In the genomic region with DNA sequence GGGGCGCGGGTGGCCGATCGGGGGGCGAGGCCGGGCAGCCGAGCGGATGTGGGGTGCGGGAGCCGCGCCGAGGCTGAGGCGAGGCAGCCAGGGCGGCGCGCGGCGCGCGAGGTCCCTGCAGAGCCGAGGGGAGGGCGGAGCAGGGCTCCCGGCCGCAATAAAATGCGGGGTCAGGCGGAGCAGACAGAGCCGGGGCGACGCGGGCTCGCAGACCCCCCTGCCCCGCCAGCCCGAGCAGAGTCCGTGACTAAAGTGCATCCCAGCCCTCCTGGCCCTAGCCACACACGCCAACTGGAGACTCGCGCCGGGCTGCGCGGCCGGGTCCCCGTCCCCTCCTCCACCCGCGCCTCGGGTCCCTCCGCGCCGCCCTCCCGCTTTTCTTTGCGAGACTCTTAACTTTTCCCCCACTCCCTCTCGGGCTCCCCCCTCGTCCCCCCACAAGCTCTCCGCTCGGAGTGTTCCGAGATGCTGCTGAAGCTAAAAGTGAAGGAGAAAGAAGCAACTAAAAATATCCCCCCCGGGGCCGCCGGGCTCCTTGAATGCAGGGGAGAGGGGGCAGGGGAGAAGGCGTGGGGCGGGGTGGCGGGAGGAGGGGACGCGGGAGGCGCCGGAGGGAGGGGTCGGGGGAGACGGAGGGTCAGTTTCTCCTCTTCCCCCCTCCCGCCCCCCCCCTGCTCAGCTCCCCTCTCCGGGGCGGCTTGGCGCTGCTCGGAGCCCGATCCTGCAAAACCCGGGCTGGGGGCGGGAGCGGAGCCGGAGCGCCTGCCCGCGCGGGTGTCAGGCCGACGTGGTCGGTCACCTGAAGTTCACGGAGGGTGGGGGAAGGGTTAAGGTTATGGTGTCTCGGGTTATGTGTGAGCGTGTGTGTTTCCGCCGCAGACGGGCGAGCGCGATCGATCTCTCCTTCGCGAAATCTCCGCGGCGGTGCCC, we compare ENCODE assay signal across 8 mouse cellular contexts. TPM values are rescaled to one million over a fixed set of nuclear protein-coding genes. Genes with fewer than 3 reads are reported as not detected.
DNase-seq lines count a peak whose midpoint lies in the region; ATAC-seq and TF ChIP-seq lines count a peak whose summit lies in the region.

No protein-coding gene starts in this region.

- no peak for TF ChIP-seq CTCF in bone marrow macrophage, adult 2 months (IDR thresholded peaks at IDR 0.05; ENCODE audit: low read depth, low read length)

- no peaks in the 10 kb centered on the region for H3K4me1 ChIP-seq in bone marrow macrophage, adult 2 months (ENCODE audit: control insufficient read depth, insufficient read depth, low read length)
- H3K4me1 ChIP-seq in forebrain, embryonic 10.5 days: peaks cover 51% of the 10 kb centered on the region
- peaks cover 25% of the 10 kb centered on the region for H3K4me1 ChIP-seq in heart, embryonic 15.5 days (replicated peaks)
- 0 out of 2 replicates have a peak, but pooled peaks cover 2% of the 10 kb centered on the region for H3K4me1 ChIP-seq in liver, embryonic 15.5 days (replicated peaks)
- H3K4me1 ChIP-seq in neural tube, embryonic 12.5 days: peaks cover 33% of the 10 kb centered on the region

- peak; percentile 78 for ATAC-seq in heart, embryonic 15.5 days (replicated peaks; ENCODE audit: insufficient number of reproducible peaks, insufficient read depth, low FRiP score, low read depth)
- peak; percentile 51 for ATAC-seq in liver, embryonic 15.5 days (ENCODE audit: insufficient read depth)
- ATAC-seq in neural tube, embryonic 12.5 days (ENCODE audit: low FRiP score, low read depth): peak; percentile 86

- H3K4me3 ChIP-seq in bone marrow macrophage, adult 2 months (ENCODE audit: insufficient read depth, low read length): peak overlapping the region; percentile 87
- H3K4me3 ChIP-seq in forebrain, embryonic 10.5 days: peak overlapping the region; percentile 86
- H3K4me3 ChIP-seq in heart, embryonic 15.5 days: peak overlapping the region; percentile 95
- H3K4me3 ChIP-seq in liver, embryonic 15.5 days (replicated peaks): peak overlapping the region; percentile 64
- peak overlapping the region; percentile 96 for H3K4me3 ChIP-seq in neural tube, embryonic 12.5 days

- H3K9me3 ChIP-seq in forebrain, embryonic 10.5 days: no peaks in the 10 kb centered on the region
- no peaks in the 10 kb centered on the region for H3K9me3 ChIP-seq in heart, embryonic 15.5 days (replicated peaks)
- no peaks in the 10 kb centered on the region for H3K9me3 ChIP-seq in liver, embryonic 15.5 days (replicated peaks)
- no peaks in the 10 kb centered on the region for H3K9me3 ChIP-seq in neural tube, embryonic 12.5 days

- H3K27me3 ChIP-seq in forebrain, embryonic 10.5 days (ENCODE audit: poor library complexity, severe bottlenecking): no peaks in the 10 kb centered on the region
- H3K27me3 ChIP-seq in heart, embryonic 15.5 days: no peaks in the 10 kb centered on the region
- peaks cover 65% of the 10 kb centered on the region for H3K27me3 ChIP-seq in liver, embryonic 15.5 days
- H3K27me3 ChIP-seq in neural tube, embryonic 12.5 days (replicated peaks): no peaks in the 10 kb centered on the region

- peak; percentile 68 for DNase-seq in CD4-positive helper T cell, adult 2 months (ENCODE audit: low read depth, low spot score)
- peak; percentile 78 for DNase-seq in forebrain, embryonic 10.5 days (ENCODE audit: extremely low spot score, low spot score)
- peak; percentile 70 to 87 for DNase-seq in kidney, postnatal 25 days
- peak; percentile 83 for DNase-seq in testis, postnatal 14 days (ENCODE audit: low spot score)

- no peaks in the 10 kb centered on the region; the same call in 1 of the 2 replicates for H3K36me3 ChIP-seq in forebrain, embryonic 10.5 days (replicated peaks)
- H3K36me3 ChIP-seq in heart, embryonic 15.5 days: no peaks in the 10 kb centered on the region
- H3K36me3 ChIP-seq in liver, embryonic 15.5 days (replicated peaks): no peaks in the 10 kb centered on the region
- H3K36me3 ChIP-seq in neural tube, embryonic 12.5 days: no peaks in the 10 kb centered on the region

- no peak for TF ChIP-seq POLR2A in bone marrow macrophage, adult 2 months (IDR thresholded peaks at IDR 0.05; ENCODE audit: borderline replicate concordance, low read depth, low read length)

- peak overlapping the region; percentile 75 for H3K4me2 ChIP-seq in heart, embryonic 15.5 days
- peak overlapping the region; percentile 71 for H3K4me2 ChIP-seq in liver, embryonic 15.5 days
- H3K4me2 ChIP-seq in neural tube, embryonic 12.5 days (replicated peaks): peak overlapping the region; percentile 87

- H3K9ac ChIP-seq in heart, embryonic 15.5 days: peak overlapping the region; percentile 99
- peak overlapping the region; percentile 54 for H3K9ac ChIP-seq in liver, embryonic 15.5 days
- H3K9ac ChIP-seq in neural tube, embryonic 12.5 days: peak overlapping the region; percentile 99

- under 1% methylated on average over 82 of the region's 99 CpGs for WGBS in forebrain, embryonic 10.5 days
- under 1% methylated on average over 76 of the region's 99 CpGs for WGBS in heart, embryonic 15.5 days
- under 1% methylated on average over 77 of the region's 99 CpGs for WGBS in liver, embryonic 15.5 days (ENCODE audit: insufficient replicate concordance)
- WGBS in neural tube, embryonic 12.5 days: under 1% methylated on average over 94 of the region's 99 CpGs

- H3K27ac ChIP-seq in bone marrow macrophage, adult 2 months (ENCODE audit: insufficient read depth, low read depth, low read length): peak overlapping the region; percentile 82
- peak overlapping the region; percentile 100 for H3K27ac ChIP-seq in forebrain, embryonic 10.5 days
- peak overlapping the region; percentile 100 for H3K27ac ChIP-seq in heart, embryonic 15.5 days
- H3K27ac ChIP-seq in liver, embryonic 15.5 days (replicated peaks): peak overlapping the region; percentile 81
- H3K27ac ChIP-seq in neural tube, embryonic 12.5 days: peak overlapping the region; percentile 99

RNA-seq across cellular contexts. Expression of gene Zfp827, which starts 1.4 kb away (rescaled TPM):
- polyA plus RNA-seq in bone marrow macrophage, adult 2 months (2012; ENCODE audit: insufficient read depth, insufficient read length, missing spikeins): 0.16 and 0.20 TPM in 2 replicates
- polyA plus RNA-seq in forebrain, embryonic 10.5 days (2016; fragmentation: Nextera tagmentation; extraction: Ambion mirVana): 5.9 and 7.7 TPM in 2 replicates
- 5.4 and 6.3 TPM in 2 replicates for polyA plus RNA-seq in heart, embryonic 15.5 days (2015; fragmentation: Nextera tagmentation; extraction: Ambion mirVana)
- 0.47 and 0.55 TPM in 2 replicates for polyA plus RNA-seq in liver, embryonic 15.5 days (2015; fragmentation: Nextera tagmentation; extraction: Ambion mirVana)
- polyA plus RNA-seq in neural tube, embryonic 12.5 days (2016; fragmentation: Nextera tagmentation; extraction: Ambion mirVana): 11.4 TPM in 2 replicates

Comparison
In these comparisons a context has a peak if more than half of its experiments do, and no peak if none do; other contexts are left out.
1. Peak in every context shown above with its lines: DNase-seq, ATAC-seq, H3K4me3 ChIP-seq and H3K27ac ChIP-seq.